Mouse (Mus musculus): ENCODE results near the gene Dzip3. TPM values are rescaled to one million over a fixed set of nuclear protein-coding genes. Genes with fewer than 3 reads are reported as not detected.

The Dzip3 gene
- polyA plus RNA-seq (2016; fragmentation: Nextera tagmentation; extraction: Ambion mirVana), result 22.6 and 27.5 TPM in 2 replicates

DNA sequence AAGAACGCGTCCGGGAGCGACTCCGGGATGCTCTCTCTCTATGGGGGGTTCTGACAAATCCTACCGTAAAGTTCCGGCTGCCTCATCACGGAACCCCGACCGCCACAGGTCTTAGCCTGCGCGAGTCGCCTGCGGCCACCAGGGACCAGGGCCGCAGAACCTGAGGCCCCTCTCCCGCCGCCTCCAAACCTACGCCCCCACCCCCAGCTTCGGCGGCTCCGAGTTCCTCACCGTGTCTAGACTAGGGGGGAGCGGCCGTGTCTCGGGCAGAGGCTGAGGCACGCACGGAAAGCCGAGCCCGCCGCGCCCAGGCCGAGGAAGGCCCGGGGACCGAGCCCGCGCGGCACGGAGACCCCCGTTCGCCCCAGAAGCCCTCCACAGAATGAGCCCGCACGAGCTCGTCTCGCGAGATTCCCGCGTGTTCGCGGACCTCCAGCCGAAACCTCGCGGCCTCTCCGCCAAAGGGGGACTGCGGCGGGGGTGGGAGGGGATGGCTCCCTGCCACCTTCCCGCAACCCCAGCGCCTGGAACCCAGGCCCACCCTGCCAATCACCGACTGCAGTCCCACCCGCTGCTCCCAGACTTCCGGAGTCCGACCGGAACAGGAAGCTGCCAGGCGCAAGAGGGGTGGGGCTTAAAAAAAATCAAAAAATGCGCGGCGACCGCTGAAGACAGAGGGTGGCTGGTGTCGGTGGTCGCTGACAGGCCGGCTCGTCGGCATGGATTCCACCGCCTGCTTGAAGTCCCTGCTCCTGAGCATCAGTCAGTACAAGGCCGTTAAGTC is at the start of gene Dzip3, which contains the start of gene Cip2a:
TSS of gene Dzip3 (minus strand) at position 607 of the 784 bp plus-strand sequence.
TSS of gene Cip2a (plus strand) at position 627 of the 784 bp plus-strand sequence.
- Histone ChIP-seq H3K36me3 (peaks cover 3% of the 10 kb centered on the region; the same call in 1 of the 2 replicates), H3K9me3 (replicated peaks) (no peaks in the 10 kb centered on the region; the same call in 1 of the 2 replicates), H3K4me3 (peak within 1 kb of the TSS; percentile 93), H3K4me2 (peak within 1 kb of the TSS; percentile 85), H3K27me3 (replicated peaks) (no peaks in the 10 kb centered on the region), H3K4me1 (replicated peaks) (peaks cover 11% of the 10 kb centered on the region), H3K9ac (peak within 1 kb of the TSS; percentile 97), H3K27ac (ENCODE audit: poor library complexity, severe bottlenecking) (peak within 1 kb of the TSS; percentile 95)
- under 1% methylated on average over 74 of the region's 74 CpGs for WGBS
- ATAC-seq (ENCODE audit: insufficient number of reproducible peaks, low FRiP score), result peak; percentile 98

DNA sequence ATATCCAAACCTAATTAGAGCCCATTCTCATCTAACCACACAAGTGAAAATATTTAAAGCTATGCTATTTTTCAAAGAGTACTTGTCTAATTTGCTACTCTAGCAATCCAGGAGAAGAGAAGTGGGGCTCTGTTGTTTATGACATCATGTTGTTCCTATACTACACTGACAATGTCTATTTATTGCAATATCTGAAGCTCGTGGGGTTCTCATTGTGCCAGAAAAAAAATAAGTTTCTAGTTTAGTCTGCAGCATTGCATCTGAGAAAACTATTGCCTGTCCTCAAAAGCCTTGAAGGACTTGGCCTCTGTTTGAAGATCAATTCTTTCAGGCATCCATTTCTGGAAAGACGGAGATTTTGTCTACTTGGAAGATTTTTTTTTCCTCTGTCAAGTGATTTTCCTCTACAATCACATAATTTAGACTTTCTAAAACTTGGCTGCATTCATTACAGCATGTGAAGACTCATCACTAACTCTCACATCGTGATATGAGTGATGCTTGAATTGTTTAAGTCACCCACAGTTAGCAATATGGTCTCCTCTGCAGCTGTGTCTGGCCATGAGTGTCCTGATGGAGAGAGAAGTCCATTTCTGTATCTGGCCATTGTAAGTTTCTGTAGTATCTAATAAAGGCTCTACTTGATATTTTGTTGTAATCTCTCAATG is 46.7 kb upstream of the Dzip3 start:
- no peak overlapping the region for H3K9ac ChIP-seq
- H3K27ac ChIP-seq (ENCODE audit: poor library complexity, severe bottlenecking), result no peak overlapping the region
- no peak overlapping the region for H3K4me2 ChIP-seq
- WGBS, result 75% methylated on average over 3 of the region's 3 CpGs
- H3K9me3 ChIP-seq (replicated peaks), result no peaks in the 10 kb centered on the region
- no peaks in the 10 kb centered on the region for H3K36me3 ChIP-seq
- no peaks in the 10 kb centered on the region for H3K4me1 ChIP-seq (replicated peaks)
- no peak overlapping the region for H3K4me3 ChIP-seq
- H3K27me3 ChIP-seq (replicated peaks), result no peaks in the 10 kb centered on the region
- no peak for ATAC-seq (ENCODE audit: insufficient number of reproducible peaks, low FRiP score)

DNA sequence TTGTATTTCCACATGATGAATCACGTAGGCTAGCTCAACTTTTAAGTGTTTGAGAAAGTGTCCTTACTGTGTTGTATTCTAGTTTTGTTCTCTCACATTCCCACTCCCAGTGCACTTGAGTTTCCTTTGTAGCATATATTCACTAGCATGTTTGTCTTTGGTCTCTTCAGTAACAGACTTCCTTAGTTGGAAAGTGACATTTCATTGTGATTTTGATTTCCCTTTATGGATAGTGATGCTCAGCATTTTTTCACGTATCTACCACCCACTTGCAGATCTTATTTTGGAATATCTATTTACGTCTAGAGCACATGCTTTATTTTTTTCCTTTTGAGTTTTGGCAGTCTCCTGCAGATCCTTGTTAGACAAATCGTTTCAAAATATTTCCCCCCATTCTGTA is 43.8 kb upstream of the Dzip3 start:
- Histone ChIP-seq H3K27ac (ENCODE audit: poor library complexity, severe bottlenecking) (no peak overlapping the region), H3K4me2 (no peak overlapping the region), H3K9ac (no peak overlapping the region), H3K36me3 (no peaks in the 10 kb centered on the region), H3K4me3 (no peak overlapping the region), H3K27me3 (replicated peaks) (no peaks in the 10 kb centered on the region), H3K4me1 (replicated peaks) (no peaks in the 10 kb centered on the region), H3K9me3 (replicated peaks) (no peaks in the 10 kb centered on the region)
- no peak for ATAC-seq (ENCODE audit: insufficient number of reproducible peaks, low FRiP score)
- WGBS, result 74% methylated on average over 4 of the region's 4 CpGs

DNA sequence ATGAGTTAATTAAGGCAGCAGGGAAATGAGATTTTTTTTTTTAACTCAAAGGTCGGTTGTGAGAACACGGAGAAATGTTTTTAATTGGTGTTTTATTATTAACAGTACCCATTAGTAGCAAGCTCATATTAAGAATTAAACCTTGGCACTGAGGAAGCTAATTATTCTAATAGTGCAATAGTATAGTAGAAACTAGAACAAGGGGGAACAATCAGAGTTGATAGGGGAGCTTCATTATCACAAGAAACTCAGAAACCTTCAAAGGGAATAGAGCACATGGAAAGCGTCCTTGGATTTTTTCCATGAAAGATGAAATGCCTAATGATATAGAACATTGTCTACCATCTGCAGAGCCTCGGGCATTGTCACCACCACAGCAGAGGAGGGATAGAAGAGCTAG is 41.9 kb upstream of the Dzip3 start:
- WGBS, result 64% methylated on average over 4 of the region's 4 CpGs
- Histone ChIP-seq H3K27me3 (replicated peaks) (no peaks in the 10 kb centered on the region), H3K4me1 (replicated peaks) (no peaks in the 10 kb centered on the region), H3K4me3 (no peak overlapping the region), H3K27ac (ENCODE audit: poor library complexity, severe bottlenecking) (no peak overlapping the region), H3K36me3 (no peaks in the 10 kb centered on the region), H3K4me2 (no peak overlapping the region), H3K9me3 (replicated peaks) (no peaks in the 10 kb centered on the region), H3K9ac (no peak overlapping the region)
- ATAC-seq (ENCODE audit: insufficient number of reproducible peaks, low FRiP score), result no peak

DNA sequence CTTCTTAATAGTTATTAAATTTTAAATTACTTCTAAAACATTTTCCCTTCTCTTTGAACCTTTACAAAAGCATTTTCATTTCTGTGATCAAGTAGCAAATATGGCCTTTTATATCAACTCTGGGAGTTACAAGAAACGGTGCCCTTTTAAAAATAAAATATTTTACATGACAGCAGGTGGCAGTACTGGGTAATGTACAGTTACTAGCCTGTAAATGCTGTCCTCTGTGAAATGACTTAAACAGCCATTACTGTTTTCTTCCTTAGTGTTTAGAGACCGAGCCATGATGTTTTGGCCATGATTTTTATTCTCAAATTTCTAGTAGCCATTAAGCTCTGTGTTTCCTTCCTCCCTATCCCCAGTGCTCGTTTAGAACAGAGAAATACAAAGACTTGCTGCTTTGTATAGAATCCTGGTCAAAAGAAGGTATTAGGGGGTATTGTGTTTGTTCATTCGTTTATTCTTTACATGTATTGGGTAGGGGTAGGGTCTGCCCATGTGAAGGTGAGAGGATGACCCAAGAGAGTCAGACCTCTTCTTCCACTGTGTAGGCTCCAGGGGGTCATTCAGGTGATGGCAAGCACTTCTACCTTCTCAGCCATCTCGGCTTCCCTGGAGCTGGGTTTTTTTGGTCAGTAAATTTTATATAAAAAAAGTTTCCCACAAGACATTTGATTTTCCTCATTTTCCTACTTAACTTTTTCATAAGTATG is 22.8 kb upstream of the Dzip3 start:
- ATAC-seq (ENCODE audit: insufficient number of reproducible peaks, low FRiP score), result no peak
- Histone ChIP-seq H3K27me3 (replicated peaks) (no peaks in the 10 kb centered on the region), H3K27ac (ENCODE audit: poor library complexity, severe bottlenecking) (no peak overlapping the region), H3K9me3 (replicated peaks) (no peaks in the 10 kb centered on the region), H3K9ac (no peak overlapping the region), H3K4me1 (replicated peaks) (no peaks in the 10 kb centered on the region), H3K36me3 (peaks cover 27% of the 10 kb centered on the region), H3K4me3 (no peak overlapping the region), H3K4me2 (no peak overlapping the region)
- WGBS, result 77% methylated on average over 5 of the region's 5 CpGs

DNA sequence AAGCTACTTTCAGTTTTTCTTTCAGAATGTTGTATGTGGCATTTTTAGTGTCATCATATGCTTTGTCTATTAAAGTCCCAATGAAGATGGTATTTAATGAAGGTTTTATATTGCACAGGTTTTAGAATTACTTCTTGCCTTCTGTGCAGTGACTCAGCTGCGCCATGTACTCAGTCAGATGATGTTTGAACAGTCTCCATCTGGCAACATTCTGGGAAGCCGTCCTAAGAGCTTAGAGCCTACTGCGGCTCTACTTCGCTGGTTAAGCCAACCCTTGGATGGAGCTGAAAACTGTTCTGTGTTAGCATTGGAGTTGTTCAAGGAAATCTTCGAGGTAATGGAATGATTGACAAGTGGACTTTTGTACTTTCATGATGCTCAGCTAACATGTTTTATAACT is 10.2 kb upstream of the Dzip3 start:
- WGBS, result 95% methylated on average over 5 of the region's 5 CpGs
- peaks cover 44% of the 10 kb centered on the region for H3K36me3 ChIP-seq
- ATAC-seq (ENCODE audit: insufficient number of reproducible peaks, low FRiP score), result no peak
- no peak overlapping the region for H3K9ac ChIP-seq
- H3K4me2 ChIP-seq, result no peak overlapping the region
- H3K4me1 ChIP-seq (replicated peaks), result no peaks in the 10 kb centered on the region
- H3K9me3 ChIP-seq (replicated peaks), result no peaks in the 10 kb centered on the region
- no peak overlapping the region for H3K4me3 ChIP-seq
- no peak overlapping the region for H3K27ac ChIP-seq (ENCODE audit: poor library complexity, severe bottlenecking)
- H3K27me3 ChIP-seq (replicated peaks), result no peaks in the 10 kb centered on the region

DNA sequence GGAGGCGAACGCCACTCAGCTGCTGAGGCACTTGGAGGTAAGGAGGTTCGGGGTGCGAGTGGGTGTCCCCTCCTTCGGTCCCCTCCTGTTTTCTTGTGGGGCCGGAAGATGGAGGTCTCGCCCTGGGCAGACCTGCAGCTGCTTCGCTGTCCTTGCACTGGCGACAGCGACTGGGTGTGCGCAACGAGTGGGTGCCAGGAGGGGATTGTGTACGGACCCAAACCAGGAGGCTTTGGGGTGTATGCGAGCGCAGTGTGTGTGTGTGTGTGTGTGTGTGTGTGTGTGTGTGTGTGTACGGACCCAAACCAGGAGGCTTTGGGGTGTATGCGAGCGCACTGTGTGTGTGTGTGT is 353 bp upstream of the Dzip3 start:
- Histone ChIP-seq H3K9me3 (replicated peaks) (no peaks in the 10 kb centered on the region; the same call in 1 of the 2 replicates), H3K27me3 (replicated peaks) (no peaks in the 10 kb centered on the region), H3K27ac (ENCODE audit: poor library complexity, severe bottlenecking) (no peak overlapping the region), H3K4me1 (replicated peaks) (peaks cover 11% of the 10 kb centered on the region), H3K4me2 (peak overlapping the region; percentile 85), H3K9ac (peak overlapping the region; percentile 97), H3K36me3 (peaks cover 7% of the 10 kb centered on the region), H3K4me3 (peak overlapping the region; percentile 93)
- ATAC-seq (ENCODE audit: insufficient number of reproducible peaks, low FRiP score), result peak; percentile 29
- WGBS, result 0% methylated on average over 18 of the region's 18 CpGs

DNA sequence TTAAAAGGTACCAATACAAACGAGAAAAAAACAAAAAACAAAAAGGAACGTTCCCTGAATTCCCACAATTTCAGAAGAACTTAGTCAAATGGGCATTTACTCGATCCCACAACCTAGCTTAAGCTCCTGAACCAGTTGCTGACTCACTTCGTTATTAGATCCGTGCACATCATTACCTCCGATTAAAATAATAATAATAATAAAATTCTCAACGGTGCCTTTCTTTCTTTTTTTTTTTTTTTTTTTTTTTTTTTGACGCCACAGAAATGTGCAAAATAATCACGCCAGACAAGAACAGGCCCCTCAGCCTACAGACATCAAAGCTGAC is 770 bp downstream of the Dzip3 start:
- ATAC-seq (ENCODE audit: insufficient number of reproducible peaks, low FRiP score), result no peak
- peaks cover 3% of the 10 kb centered on the region; the same call in 1 of the 2 replicates for H3K36me3 ChIP-seq

DNA sequence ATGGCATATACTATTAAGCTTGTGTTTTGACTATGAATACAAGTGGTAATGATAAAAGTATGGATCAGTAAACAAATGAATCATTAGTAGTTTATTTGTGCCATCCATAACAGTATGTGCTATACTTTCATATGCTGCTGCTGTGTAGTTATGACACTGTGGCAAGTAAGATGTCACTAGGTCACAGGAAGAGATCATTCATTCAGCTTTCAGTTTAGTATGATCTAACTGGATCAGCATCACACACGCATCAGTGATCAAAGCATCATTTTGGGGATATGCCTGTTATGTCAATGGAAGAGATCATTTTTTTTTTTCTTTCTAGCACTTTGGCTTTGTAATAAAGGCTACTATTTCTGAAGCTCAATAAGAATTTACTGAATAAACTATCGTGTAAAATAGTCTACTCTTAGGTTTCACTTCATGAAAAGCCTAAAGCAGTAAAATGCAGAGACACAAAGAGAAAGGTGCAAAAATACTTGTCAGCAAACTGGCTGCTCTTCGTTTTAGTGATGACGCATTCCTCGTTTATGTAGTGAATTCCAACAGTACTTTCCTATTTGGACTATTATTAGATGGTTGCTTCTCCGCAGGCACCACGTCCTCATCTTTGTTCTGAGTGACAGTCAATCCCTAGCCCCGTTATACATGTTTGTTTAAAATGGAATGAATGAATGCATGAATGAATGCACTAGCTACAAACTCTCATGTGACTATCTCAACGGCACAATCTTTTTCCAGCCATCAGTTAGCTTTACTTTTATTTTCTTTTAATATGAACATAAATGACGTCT is 1.3 kb downstream of the Dzip3 start:
- Histone ChIP-seq H3K4me2 (peak overlapping the region; percentile 85), H3K9ac (peak overlapping the region; percentile 56; the same call in 1 of the 2 replicates), H3K4me3 (peak overlapping the region; percentile 93), H3K9me3 (replicated peaks) (no peaks in the 10 kb centered on the region; the same call in 1 of the 2 replicates), H3K36me3 (peaks cover 3% of the 10 kb centered on the region; the same call in 1 of the 2 replicates), H3K27ac (ENCODE audit: poor library complexity, severe bottlenecking) (no peak overlapping the region), H3K27me3 (replicated peaks) (no peaks in the 10 kb centered on the region), H3K4me1 (replicated peaks) (peaks cover 11% of the 10 kb centered on the region)
- WGBS, result 31% methylated on average over 10 of the region's 10 CpGs
- ATAC-seq (ENCODE audit: insufficient number of reproducible peaks, low FRiP score), result no peak

More for the DNA sequence above, 770 bp downstream of the Dzip3 start:
- peak overlapping the region; percentile 97 for H3K9ac ChIP-seq
- H3K27me3 ChIP-seq (replicated peaks), result no peaks in the 10 kb centered on the region
- peak overlapping the region; percentile 95 for H3K27ac ChIP-seq (ENCODE audit: poor library complexity, severe bottlenecking)
- WGBS, result 3% methylated on average over 9 of the region's 9 CpGs
- H3K4me2 ChIP-seq, result peak overlapping the region; percentile 85
- H3K4me1 ChIP-seq (replicated peaks), result peaks cover 11% of the 10 kb centered on the region
- H3K9me3 ChIP-seq (replicated peaks), result no peaks in the 10 kb centered on the region; the same call in 1 of the 2 replicates
- H3K4me3 ChIP-seq, result peak overlapping the region; percentile 93

DNA sequence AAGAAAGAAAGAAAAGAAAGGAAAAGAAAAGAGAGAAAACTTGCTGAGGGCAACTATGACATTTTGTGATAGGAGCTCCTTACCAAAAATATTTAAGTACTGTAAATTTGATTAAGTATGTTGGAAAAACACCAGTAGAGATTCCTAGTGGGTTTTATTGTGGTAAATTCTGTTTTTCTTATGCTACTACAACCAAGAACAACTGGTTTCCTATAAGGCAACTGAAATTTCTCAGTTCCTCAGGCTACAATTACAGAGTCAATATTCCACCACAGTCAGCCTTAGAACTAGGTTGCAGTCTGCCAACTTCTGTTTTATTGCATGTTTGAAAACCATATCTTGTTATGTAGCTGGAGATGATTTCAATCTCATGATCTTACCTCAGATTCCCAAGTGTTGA is 4.3 kb downstream of the Dzip3 start:
- no peaks in the 10 kb centered on the region; the same call in 1 of the 2 replicates for H3K9me3 ChIP-seq (replicated peaks)
- H3K36me3 ChIP-seq, result peaks cover 3% of the 10 kb centered on the region; the same call in 1 of the 2 replicates
- no peak overlapping the region for H3K4me2 ChIP-seq
- no peak for ATAC-seq (ENCODE audit: insufficient number of reproducible peaks, low FRiP score)
- peaks cover 6% of the 10 kb centered on the region for H3K4me1 ChIP-seq (replicated peaks)
- H3K27me3 ChIP-seq (replicated peaks), result no peaks in the 10 kb centered on the region
- no peak overlapping the region for H3K4me3 ChIP-seq
- no peak overlapping the region for H3K27ac ChIP-seq (ENCODE audit: poor library complexity, severe bottlenecking)
- no peak overlapping the region for H3K9ac ChIP-seq

Data from heart, embryonic 12.5 days (tissue).